Mouse (Mus musculus) liver, postnatal 0 days (tissue): ENCODE measurements at regions not wholly inside any gene's neighbourhood (a gene's known extent, or its start where the extent isn't known, plus 50 kb on each side); places are given as distances from the start of the nearest gene placed in this dataset.
A peak's percentile ranks its signal among the peaks of the same experiment; 100 is the strongest.

Experiments used
- CTCF ChIP-seq: sonication (generic); IDR thresholded peaks from 2 replicates; pipeline ENCODE4 v1.5.1; 2016; ENCODE audit warnings: antibody characterized with exemption, low read depth
- EP300 ChIP-seq: IDR thresholded peaks from 2 replicates; pipeline ENCODE4 v1.6.1; 2016; ENCODE audit warnings: antibody characterized with exemption, low read depth, mild to moderate bottlenecking

DNA sequence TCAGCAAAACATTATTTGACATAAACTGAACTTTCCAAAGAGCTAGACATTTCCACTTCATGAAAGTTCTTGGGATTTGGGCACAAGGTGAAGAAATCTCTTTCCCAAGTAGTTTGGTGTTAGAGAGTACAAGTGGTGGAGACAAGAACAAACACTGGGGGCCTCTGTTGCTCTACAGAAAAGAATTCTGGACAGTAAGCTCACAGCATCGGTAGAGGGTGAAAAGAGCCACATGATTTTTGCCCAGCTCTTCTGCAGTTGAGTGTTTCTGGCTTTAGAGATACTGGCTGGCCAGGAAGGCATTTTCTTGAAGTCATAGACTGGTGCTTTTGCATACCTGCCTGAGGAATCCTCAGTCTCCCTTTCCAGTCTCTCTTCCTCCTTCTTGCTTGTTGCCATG is 127.8 kb downstream of the Stk31 start:
- TF ChIP-seq CTCF (peak; percentile 24; the same call in 1 of the 2 replicates), EP300 (no peak)
